Mouse (Mus musculus) layer of hippocampus, adult 9-11 months (tissue): ENCODE results near the gene Nedd4.

Experiments
- DNase-seq: peaks from one replicate; pipeline ENCODE4 v3.0.0; 2022

The Nedd4 gene

DNA sequence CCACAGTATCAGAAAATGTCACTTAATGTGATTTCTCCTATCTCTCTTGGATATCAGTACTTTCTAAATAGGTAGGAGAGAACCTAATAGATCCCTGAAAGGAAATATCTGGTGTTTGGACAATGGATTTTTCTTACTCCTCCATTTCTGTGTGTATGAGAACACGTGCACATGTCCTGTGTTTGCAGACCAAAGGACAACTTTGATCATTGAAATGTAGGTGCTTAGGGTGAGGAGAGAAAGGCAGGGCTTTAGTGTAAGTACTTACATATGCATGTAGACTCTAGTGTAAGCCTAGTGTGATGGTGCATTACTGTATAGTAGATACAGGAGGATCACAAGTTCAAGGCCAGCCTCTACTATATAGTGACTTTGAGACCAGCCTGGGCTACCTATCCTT is 21.1 kb downstream of the Nedd4 start:
- no peak for DNase-seq

DNA sequence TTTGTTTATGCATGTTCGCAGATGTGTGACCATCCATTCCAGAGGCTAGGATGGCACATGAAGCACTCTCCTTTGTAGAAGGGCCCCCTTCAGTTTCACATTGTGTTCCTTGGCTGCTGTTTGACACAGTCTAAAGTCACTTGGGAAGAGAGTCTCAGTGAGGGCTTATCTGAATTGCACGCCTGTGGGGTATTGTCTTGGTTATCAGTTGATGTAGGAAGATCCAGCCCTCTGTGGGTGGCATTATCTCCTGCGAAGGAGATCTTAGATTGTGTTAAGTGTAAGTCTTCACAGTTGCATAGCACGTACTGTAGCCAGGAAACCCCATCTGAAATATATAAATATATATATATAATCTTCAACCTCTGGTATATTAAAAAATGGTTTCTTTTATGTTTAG is 23.1 kb downstream of the Nedd4 start:
- DNase-seq, result no peak

DNA sequence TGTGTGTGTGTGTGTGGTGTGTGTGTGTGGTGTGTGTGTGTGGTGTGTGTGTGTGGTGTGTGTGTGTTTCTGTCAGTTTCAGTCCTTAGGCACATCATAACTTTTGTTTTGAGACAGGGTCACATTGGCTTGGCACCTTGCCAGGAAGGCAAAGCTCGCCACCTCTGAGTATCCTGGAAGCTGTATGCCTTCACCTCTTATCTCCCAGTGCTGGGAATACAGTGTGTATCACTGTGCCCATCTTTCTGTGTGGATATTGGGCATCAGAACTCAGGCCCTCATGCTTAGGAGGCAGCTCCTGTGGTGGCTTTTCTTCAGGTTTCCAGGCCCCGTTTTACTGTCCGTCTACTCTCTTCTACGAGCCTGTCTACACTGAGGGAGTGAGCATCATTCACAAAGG is 24.4 kb downstream of the Nedd4 start:
- no peak for DNase-seq

DNA sequence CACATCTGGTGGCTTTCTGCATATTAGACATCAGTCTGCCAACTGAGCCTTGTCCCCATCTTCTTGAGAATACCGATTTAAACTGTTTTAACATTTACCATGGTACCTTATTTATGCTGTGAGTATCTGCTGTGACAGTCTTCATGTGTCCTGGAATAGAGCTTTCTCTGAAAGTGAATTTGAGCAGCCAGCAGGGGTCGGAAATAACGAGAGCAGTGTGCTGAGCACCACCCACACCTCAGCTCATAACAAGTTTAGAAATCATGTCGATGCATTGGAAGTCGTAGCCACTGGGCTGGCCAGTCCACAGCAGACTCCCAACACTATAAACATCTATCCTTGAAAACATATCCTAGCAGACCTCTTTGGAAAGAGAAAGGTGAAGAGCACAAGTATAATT is 27.4 kb downstream of the Nedd4 start:
- DNase-seq, result no peak

DNA sequence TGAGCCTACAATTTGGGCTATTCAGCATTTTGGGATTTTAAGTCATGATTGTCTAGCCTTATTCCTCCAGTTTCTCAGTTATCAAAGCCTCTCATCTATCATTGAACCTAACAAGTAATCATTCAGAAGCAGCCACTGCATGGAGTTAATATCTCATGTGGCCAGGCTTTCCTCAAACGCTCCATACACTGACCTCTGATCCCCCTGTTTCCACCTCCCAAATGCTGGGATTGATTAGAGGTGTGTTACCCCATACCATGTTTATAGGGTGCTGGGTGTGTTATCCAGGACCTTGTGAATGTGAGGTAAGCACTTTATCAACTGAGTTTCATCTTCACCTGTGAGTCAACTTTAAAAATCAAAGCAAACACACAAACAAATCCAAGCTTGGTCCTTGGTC is 28.7 kb downstream of the Nedd4 start:
- DNase-seq, result no peak

DNA sequence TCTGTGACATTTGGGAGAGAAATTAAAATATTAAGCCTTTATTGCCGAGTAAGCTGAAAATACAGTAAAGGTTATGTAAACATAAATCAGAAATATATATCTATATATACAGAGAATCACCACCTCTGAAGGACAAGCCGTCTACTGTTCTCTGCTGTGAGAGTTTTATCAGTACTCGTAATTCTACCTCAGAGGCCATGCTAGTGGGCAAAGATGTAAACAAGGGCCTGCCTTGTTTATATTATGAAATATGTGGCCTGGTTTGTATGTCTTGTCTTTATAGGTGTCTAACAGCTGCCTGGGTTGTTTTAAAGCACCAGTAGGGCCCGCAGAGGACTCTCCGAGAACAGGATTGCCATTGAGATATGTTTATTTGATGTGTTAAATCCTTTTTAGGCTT is 29.8 kb downstream of the Nedd4 start:
- no peak for DNase-seq

DNA sequence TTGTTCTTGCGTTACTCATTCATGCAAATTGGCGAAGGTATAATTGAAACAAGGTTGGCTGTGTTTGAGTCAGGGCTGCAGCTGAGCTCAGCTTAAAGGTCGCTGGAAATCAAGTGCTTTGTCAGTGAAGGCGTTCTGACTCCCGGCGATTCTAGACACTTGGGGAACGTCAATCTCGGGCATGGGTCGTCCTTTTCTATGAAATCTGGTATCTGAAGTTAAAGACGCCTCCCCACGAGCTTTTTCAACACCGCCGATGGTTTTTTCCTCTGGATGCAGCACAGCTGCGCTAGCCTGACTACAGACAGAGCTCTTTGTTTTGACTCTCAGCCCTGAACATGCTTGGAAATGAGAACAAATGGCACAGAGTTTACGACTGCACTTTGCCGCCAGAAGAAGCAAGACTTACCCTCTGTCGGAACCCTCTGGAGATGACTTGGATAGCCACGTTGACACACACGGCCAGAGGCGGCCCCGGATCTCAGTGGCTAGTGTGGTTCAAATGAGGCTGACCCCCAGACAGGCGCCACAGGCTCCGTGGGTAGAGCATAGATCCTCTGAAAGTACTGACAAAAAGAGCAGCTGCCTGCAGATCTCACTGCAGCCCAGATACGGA is 31.0 kb downstream of the Nedd4 start:
- DNase-seq, result no peak

DNA sequence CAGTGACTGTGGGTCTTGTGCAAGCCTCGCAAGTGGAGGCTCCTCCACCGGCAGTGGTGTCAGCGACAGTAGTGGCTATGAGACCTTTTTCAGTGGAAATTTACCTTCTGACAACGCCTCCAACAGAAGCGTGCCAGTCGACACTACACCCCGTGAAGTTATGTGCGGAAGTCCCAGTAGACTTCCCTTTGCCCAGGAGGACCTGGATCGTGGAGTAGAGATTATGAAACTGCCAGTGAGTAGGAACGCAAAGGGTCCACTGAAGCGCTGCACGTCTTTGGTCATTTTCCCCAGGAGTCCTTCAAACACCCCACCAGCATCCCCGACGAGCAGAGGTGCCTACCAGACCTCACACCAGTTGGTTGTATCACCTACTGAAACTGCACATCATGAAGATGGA is 31.7 kb downstream of the Nedd4 start:
- DNase-seq, result no peak

DNA sequence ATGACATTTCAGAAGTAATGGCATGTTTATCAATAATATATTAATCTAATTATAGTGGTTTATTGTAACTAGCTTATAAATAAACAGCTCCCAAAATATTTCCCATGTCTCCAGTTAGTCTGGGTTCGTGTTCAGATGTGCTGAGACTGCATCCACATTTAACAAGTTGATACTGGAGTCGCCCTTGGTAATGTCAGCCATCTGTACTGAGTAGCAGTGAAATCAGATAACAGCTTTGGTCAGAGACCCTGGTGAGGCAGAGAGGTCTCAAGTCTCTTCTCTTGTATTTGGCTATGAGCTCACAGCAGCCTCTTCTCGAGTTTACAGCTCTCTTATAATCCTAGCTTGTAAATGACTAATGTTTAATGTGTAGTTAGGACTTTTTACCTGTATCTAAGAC is 34.4 kb downstream of the Nedd4 start:
- DNase-seq, result no peak

DNA sequence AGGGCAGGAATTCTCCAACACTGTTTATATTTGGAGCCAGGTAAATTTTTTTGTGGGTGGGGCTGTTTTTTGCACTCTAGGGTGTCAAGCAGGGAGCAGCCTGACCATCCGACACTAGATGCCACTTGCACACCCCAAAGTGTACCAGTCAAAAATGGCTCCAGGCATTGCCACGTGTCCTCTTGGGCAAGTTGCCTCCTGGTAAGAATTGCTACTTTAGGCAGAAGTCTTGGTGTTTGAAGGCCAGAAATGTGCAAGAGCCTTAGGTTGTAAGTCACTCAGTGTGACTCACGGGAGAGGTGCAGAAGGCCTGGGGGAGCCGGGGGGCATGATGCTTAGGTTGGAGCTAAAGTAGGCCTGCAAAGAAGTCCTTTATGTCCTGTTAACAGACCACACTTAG is 35.6 kb downstream of the Nedd4 start:
- no peak for DNase-seq

DNA sequence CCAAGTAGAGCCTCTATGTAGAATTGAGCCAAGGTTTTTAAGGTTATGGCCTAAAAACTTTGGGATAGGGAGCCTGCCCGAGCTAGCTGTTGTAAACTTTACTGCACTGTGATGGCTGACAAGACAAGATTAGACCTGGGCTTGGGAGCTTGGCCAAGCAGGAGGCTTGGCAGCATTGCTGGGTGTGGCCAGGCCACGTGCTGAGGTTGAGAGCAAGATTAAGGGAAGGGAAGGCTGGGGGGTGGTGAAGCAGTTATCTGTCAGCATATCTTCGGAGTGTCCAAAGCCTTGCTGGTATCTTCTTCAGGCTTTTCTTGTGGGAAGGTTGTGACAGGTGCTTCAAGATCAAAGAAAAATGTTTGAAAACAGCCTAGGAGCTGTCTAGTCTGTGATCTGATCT is 37.6 kb downstream of the Nedd4 start:
- no peak for DNase-seq

DNA sequence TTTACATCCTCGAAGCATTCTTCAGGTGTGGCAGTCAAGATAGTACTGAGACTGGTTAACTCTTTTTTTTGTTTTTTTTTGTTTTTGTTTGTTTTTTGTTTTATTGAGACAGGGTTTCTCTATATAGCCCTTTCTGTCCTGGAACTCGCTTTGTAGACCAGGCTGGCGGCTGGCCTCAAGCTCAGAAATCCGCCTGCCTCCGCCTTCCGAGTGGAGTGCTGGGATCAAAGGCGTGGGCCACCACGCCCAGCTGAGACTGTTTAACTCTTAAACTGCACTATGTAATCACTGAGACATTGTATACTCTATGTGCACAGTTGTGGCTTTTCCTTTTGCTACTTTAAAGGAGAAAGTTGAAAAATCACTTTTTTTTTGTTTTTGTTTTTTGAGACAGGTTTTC is 39.3 kb downstream of the Nedd4 start:
- DNase-seq, result no peak

DNA sequence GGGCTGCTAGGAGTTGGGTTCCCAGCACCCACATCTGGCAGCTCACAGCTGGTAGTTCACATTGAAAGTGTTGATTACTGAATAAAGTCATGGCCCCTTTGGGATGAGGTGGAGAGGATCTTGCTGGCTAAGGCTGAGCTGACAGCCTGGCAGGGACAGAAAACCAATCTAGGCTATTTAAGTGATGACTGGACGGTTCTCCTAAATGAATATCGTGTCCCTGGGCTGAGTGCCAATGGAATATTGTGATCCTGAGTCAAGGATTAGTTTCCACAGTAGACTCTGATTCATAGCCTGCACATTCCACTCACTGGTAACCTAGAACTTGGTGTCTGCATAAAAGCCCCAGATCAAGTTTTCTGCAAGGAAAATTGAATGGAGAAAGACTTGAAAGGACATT is 39.9 kb downstream of the Nedd4 start:
- no peak for DNase-seq

DNA sequence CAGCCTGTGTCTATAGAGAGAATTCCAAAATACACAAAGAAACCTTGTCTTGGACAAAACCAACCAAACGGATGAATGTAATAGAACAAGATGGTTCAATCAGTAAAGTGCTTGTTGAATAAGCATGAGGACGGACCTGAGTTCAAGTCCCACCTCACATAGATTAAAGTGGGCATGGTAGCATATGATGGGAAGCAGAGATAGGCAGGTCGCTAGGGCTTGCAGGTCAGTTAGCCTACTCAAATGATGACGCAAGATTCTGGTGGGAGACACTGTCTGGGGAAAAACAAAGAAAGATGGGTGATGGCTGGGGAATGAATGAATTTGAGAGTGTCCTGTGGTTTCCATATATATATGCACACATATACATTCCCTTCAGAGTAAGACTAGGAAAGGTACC is 41.0 kb downstream of the Nedd4 start:
- no peak for DNase-seq

DNA sequence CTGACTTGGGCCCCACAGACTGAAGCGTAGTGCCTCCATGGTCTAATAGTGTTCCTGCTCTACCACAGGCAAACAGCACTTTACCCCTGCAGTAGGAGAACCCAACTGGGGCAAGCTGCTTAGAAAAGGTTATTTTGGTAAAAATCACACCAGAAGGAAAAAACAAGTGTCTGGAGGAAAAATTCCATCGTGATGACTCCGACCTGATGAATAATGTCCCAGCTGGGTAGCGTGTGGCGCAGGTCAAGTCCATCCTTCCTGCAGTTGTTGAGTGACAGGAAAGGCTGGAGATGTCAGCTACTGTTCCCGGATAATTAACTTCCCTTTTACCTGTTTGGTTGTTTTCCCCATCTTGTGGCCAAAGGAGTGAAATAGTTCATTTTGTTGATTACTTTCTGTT is 41.6 kb downstream of the Nedd4 start:
- no peak for DNase-seq

DNA sequence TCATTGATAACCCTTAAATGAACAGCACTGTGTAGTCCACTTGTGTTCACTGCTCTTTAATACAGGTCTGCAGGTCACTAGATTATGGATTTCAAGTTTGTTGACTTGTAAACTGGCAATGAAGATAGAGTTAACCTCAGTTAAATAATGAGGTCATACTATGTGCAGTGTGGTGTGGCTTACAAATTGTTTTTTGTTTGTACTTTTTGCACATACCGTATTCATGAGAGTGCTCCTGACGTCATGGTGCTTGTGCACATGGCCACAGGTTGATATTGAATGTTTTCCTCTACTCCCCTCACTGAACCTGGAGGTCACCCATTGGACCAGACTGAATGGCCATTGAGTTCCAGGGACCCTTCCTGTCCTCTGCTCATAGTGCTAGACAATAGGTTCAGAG is 43.1 kb downstream of the Nedd4 start:
- no peak for DNase-seq

DNA sequence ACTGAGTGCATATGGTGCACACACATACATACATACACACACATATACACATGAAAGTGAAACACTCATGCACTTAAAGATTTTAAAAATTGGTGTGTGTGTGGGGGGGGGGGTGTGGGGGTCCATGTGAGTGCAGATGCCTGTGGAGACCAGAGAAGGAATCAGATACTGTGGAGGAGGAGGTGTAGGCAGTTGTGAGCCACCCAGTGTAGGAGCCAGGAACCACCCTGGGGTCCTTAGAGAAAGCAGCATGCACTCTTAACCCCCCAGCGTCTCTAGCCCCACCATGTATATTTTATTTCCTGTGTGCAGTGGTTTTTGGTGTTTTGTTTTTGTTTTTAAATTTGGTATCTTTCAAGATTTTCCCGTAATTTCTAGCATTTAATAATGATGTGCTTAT is 45.9 kb downstream of the Nedd4 start:
- DNase-seq, result no peak

DNA sequence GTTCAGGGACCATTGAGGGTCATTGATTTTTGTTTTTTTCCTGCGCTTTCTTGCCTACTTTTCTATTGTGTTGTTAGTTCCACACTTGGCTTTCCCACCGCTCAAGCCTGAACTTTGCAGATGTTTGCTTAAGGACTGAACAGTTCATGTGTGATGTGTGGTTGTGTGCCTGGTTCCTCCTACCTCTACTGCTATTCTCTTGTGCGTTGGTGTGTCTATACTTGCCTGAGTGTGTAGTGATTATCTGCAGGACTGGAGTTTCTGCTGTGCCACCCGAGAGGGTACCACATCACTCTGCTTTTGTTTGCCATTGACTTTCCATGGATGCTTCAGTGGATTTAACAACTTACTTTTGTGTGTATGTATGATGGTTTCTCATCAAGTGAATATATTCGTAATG is 46.5 kb downstream of the Nedd4 start:
- DNase-seq, result no peak

DNA sequence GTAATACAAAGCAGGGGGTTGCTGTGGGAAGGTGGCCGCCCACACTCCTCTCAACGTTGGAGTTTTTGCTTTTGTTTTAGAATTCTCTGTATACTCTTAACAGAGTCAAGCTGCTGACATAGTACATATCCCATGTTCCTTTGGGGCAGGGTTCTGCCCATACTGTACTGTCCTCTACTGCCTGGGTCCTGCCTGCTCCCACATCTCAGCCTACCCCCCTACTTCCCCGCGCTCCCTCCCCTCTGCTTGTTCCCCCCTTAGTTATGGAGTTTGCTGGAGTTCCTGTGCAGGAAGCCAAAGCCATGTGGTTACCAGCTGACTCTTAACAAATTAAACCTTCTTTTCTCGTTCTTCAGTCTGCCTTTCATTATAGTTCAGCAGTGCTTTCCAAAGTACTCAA is 47.9 kb downstream of the Nedd4 start:
- no peak for DNase-seq

DNA sequence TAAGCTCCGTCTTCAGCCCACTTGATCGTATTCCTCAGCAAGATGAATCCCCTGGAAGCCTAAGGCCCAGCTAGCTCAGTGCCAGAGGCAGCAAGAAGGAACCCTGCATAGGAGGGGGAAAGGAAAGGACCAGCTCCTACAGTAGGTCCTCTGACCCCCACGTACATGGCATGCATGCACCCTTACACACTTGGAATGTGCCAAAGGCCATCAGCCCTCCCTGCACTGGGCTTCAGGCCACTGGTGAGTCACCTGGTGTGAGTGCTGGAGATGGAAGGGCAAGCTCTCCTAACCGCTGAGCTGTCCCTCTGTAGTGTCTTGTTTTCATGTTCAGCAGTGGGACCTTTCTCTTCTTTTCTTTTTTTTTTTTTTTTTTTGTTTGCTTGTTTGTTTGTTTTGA is 52.8 kb downstream of the Nedd4 start:
- DNase-seq, result no peak

DNA sequence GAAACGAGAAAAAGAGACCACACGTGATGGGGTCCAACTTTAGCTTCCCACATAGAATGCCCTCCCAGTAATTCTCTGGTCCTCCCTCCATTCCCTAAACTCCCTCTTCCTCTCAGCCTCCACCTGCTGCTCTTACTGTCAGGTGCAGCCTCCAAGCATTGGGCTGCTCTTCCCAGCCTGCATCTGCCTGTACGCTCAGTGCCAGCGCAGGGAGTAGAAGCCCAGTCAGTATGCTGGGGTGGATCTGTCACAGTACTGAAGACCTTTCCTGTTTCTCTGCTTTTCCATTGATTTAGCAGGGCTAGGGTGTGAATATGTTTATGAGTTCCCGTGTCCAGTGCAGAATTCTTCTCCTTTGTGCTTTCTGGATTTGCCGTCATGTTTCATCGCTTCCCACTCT is 54.1 kb downstream of the Nedd4 start:
- no peak for DNase-seq

DNA sequence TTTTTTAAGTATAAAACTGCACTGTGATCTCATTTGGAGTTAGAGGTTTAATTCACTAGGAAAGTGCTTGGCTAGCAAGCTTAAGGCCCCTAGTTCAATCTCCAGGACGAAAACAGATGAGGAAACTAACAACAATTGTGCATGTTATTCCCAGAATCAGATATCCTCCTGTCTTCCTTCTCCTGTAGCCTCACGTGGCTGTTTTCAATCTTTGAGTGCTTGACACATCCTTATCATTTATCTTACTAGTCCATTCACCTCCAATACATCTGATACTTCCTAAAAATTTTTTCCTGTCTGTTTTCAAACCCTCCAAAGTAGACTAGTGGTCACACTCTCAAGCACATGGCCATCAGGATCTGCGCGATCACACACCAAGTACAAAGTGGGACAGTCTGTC is 57.0 kb downstream of the Nedd4 start:
- no peak for DNase-seq

DNA sequence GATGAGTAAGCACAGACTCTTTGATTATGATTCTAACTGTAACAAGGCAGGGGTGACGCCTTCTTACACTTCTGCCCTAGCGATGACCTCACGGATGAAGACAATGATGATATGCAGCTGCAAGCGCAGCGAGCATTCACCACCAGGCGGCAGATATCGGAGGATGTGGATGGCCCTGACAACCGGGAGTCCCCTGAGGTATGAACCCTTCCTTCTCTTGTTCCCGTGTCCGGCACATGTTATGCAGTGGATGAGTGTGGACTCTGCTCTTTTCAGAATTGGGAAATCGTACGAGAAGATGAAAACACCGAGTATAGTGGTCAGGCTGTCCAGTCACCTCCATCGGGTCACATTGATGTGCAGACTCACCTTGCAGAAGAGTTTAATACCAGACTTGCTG is 59.1 kb downstream of the Nedd4 start:
- DNase-seq, result no peak

DNA sequence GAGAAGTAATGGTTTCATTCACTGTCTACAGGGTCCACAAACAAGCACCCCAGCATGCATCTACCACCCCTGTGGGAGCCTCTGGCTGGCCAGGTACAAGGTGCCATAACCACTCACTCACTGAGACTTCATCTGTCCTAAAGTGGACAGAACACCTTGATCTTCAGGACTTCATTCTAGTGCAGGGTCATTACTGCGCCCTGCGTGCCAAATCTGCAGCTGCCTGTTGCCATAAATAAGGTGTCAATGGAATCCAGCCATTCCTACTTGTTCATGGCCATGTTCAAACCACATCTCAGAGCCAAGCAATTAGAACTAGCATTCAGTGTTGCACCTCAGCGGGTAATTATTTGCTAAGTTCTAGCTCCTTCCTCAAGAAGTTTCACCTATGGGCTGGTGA is 60.5 kb downstream of the Nedd4 start:
- no peak for DNase-seq

DNA sequence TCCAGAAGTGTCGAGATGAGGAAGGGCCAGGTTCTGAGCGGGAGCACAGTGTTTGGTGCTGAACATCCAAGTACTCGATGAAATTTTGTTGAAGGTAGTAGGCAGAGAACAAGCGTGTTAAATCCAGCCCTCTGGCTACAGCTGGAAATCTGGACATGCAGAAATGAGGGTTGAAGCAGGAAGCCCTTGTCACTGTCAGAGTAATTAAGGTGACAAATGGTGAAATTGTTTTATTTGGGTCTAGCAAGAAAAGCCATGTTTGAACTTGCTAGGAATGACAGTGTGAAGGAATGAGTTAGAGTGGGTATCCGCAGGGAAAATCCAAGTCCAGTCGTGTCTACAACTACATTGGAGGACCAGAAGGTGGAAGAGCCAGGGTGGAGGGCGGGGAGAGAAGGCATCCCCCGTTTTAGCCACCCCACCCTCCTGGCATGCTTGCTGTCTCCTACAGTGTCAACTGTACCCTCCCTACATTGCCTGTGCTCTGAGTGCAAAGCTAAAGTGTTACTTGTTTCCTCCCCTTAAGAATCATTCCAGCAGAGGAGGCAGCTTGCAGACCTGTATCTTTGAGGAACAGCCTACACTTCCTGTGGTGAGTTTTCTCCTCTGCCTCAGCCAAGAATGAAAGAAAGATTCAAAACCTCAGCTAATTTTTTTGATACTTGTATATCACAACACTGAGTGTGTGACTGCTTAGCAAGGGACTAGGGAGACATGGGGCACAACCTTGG is 62.5 kb downstream of the Nedd4 start:
- DNase-seq, result no peak
